Comparison of ENCODE assay signal across 11 mouse cellular contexts in the genomic region with DNA sequence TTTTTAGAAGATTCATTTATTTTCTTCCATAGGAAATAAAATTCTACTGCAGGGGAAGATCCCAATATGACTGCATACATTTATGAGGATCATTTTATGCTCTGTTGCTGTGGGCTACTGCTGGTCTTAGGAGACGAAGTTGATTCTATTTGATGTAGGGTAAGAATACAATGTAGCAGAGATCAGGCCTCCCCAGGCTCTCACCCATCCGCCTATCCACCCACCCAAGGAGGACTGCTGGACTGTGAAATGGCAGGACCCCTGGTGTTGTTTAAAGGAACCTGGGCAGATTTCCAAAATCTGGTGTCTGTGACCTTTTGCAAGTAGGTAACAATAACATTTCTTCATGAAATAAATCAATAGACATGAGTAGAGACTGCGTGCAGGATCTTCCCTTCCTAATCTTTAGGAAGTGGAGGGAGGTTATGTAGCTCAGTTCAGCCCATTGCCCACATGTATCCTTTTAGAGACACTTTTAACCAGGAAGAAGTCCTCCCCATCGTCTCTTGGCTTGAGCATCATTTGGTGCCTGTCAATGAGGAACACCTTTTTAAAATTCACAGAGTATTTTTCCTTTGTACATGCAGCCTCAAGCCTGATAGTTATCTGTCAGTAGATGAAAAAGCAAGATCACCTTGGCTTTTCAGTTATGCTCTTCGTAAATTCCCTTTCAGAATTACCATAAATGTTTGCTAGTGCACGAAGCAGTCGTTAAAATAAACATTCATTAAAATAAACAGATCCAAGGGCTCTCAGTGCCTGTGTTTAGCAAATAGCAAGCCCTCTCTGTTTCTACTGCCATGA.
DNase-seq lines count a peak whose midpoint lies in the region; ATAC-seq lines count a peak whose summit lies in the region.
"Had no signal": no experiment of that assay in that cellular context is flagged by ENCODE, and none has a peak within 500 bp of the region (broad histone marks: within the 10 kb centered on the region; RNA-seq: fewer than 3 reads in every experiment).

No protein-coding gene starts in this region.

- H3K9me3 ChIP-seq in embryonic facial prominence, embryonic 10.5 days = no peaks in the 10 kb centered on the region
- no peaks in the 10 kb centered on the region for H3K9me3 ChIP-seq in embryonic facial prominence, embryonic 13.5 days
- H3K9me3 ChIP-seq in hindbrain, embryonic 16.5 days (ENCODE audit: control insufficient read depth, low read length) = no peaks in the 10 kb centered on the region
- H3K9me3 ChIP-seq in midbrain, embryonic 14.5 days (ENCODE audit: control insufficient read depth, low read length) = no peaks in the 10 kb centered on the region

- H3K4me2 ChIP-seq in embryonic facial prominence, embryonic 13.5 days = peak overlapping the region; percentile 15
- 0 out of 2 replicates have a peak overlapping the region, but pooled peaks have one; percentile 1 for H3K4me2 ChIP-seq in hindbrain, embryonic 16.5 days (ENCODE audit: low read length)
- no peak overlapping the region for H3K4me2 ChIP-seq in midbrain, embryonic 14.5 days (ENCODE audit: low read length)

- H3K4me3 ChIP-seq in embryonic facial prominence, embryonic 10.5 days = no peak overlapping the region
- no peak overlapping the region for H3K4me3 ChIP-seq in embryonic facial prominence, embryonic 13.5 days
- no peak overlapping the region for H3K4me3 ChIP-seq in hindbrain, embryonic 16.5 days (ENCODE audit: low read length)
- H3K4me3 ChIP-seq in midbrain, embryonic 14.5 days (replicated peaks; ENCODE audit: low read depth, low read length) = no peak overlapping the region
- H3K4me3 ChIP-seq: erythroblast, embryonic 14.5 days had no signal

- no peak overlapping the region for H3K9ac ChIP-seq in embryonic facial prominence, embryonic 13.5 days
- H3K9ac ChIP-seq in hindbrain, embryonic 16.5 days (ENCODE audit: low read depth, low read length) = no peak overlapping the region
- no peak overlapping the region for H3K9ac ChIP-seq in midbrain, embryonic 14.5 days (replicated peaks; ENCODE audit: low read length)

- no peak for DNase-seq in embryonic facial prominence, embryonic 10.5 days (ENCODE audit: low spot score)
- peak; percentile 27 for DNase-seq in midbrain, embryonic 14.5 days
- DNase-seq in right cerebral cortex, adult 18-20 months = no peak
- no peak for DNase-seq in layer of hippocampus, adult 9-10 months (ENCODE audit: low spot score)
- DNase-seq in frontal cortex, postnatal 14 days (ENCODE audit: low spot score in 2 of 2) = no peak
- DNase-seq: cerebellum, adult 11 months; kidney, adult 11 months had no signal

- H3K4me1 ChIP-seq in embryonic facial prominence, embryonic 10.5 days = peaks cover 55% of the 10 kb centered on the region
- peaks cover 47% of the 10 kb centered on the region for H3K4me1 ChIP-seq in embryonic facial prominence, embryonic 13.5 days
- peaks cover 9% of the 10 kb centered on the region for H3K4me1 ChIP-seq in hindbrain, embryonic 16.5 days (ENCODE audit: control insufficient read depth, insufficient read depth, low read depth, low read length)
- H3K4me1 ChIP-seq in midbrain, embryonic 14.5 days (ENCODE audit: control insufficient read depth, insufficient read depth, low read length) = peaks cover 26% of the 10 kb centered on the region

- no peaks in the 10 kb centered on the region for H3K27me3 ChIP-seq in embryonic facial prominence, embryonic 10.5 days (replicated peaks; ENCODE audit: low read depth, poor library complexity, severe bottlenecking)
- H3K27me3 ChIP-seq in embryonic facial prominence, embryonic 13.5 days = no peaks in the 10 kb centered on the region
- H3K27me3 ChIP-seq in hindbrain, embryonic 16.5 days (replicated peaks; ENCODE audit: control insufficient read depth, insufficient read depth, low read length) = no peaks in the 10 kb centered on the region
- H3K27me3 ChIP-seq in midbrain, embryonic 14.5 days (ENCODE audit: control insufficient read depth, insufficient read depth, low read length) = no peaks in the 10 kb centered on the region

- WGBS in embryonic facial prominence, embryonic 10.5 days = 47% methylated on average over 7 of the region's 7 CpGs
- WGBS in embryonic facial prominence, embryonic 13.5 days = 42% methylated on average over 7 of the region's 7 CpGs
- 20% methylated on average over 7 of the region's 7 CpGs for WGBS in hindbrain, embryonic 16.5 days
- WGBS in midbrain, embryonic 14.5 days = 19% methylated on average over 7 of the region's 7 CpGs

- H3K36me3 ChIP-seq in embryonic facial prominence, embryonic 10.5 days (replicated peaks) = no peaks in the 10 kb centered on the region
- no peaks in the 10 kb centered on the region for H3K36me3 ChIP-seq in embryonic facial prominence, embryonic 13.5 days
- no peaks in the 10 kb centered on the region for H3K36me3 ChIP-seq in hindbrain, embryonic 16.5 days (ENCODE audit: control insufficient read depth, insufficient read depth, low read length)
- no peaks in the 10 kb centered on the region for H3K36me3 ChIP-seq in midbrain, embryonic 14.5 days (ENCODE audit: control insufficient read depth, insufficient read depth, low read length)

- peak overlapping the region; percentile 89 for H3K27ac ChIP-seq in embryonic facial prominence, embryonic 10.5 days (replicated peaks)
- H3K27ac ChIP-seq in embryonic facial prominence, embryonic 13.5 days = peak overlapping the region; percentile 88
- H3K27ac ChIP-seq in hindbrain, embryonic 16.5 days (ENCODE audit: low read depth, low read length) = no peak overlapping the region; the same call in 1 of the 2 replicates
- H3K27ac ChIP-seq in midbrain, embryonic 14.5 days (replicated peaks; ENCODE audit: low read depth, low read length) = peak overlapping the region; percentile 26

- ATAC-seq in embryonic facial prominence, embryonic 13.5 days (ENCODE audit: insufficient number of reproducible peaks, insufficient read depth, low FRiP score, low TSS enrichment, low read depth) = no peak
- ATAC-seq in hindbrain, embryonic 16.5 days = no peak
- no peak for ATAC-seq in midbrain, embryonic 14.5 days (ENCODE audit: low FRiP score, low TSS enrichment)
- ATAC-seq: activated CD4-positive, CD25-positive, alpha-beta regulatory T cell, adult 4 months had no signal
